Mouse (Mus musculus) thymus, postnatal 14 days (tissue): ENCODE measurements at regions not wholly inside any gene's neighbourhood (a gene's known extent, or its start where the extent isn't known, plus 50 kb on each side); places are given as distances from the start of the nearest gene placed in this dataset.
"Not testable (repeated sequence)": the region's sequence is repeated elsewhere in the genome, so short reads cannot be mapped to it uniquely, and the experiment has no call there.

Experiments used
- DNase-seq: peaks from one replicate; pipeline ENCODE4 v3.0.0; 2021

GRCm38 (mm10) chr9:51664353-51664752 lies 100.8 kb upstream of the Arhgap20 start:
- no peak for DNase-seq

GRCm38 (mm10) chr9:51664876-51665275 lies 100.3 kb upstream of the Arhgap20 start:
- no peak for DNase-seq

- not testable (repeated sequence) for DNase-seq
Measured at GRCm38 (mm10) chr9:51668976-51669375, 96.2 kb upstream of the Arhgap20 start.

- no peak for DNase-seq
Measured at GRCm38 (mm10) chr9:51670531-51670930, 94.6 kb upstream of the Arhgap20 start.

- DNase-seq, result no peak
Measured at GRCm38 (mm10) chr9:51686536-51686935, 78.6 kb upstream of the Arhgap20 start.

- DNase-seq, result no peak
Measured at GRCm38 (mm10) chr9:51714326-51714725, 50.8 kb upstream of the Arhgap20 start.
